ENCODE assay signal across 26 mouse cellular contexts in the genomic region with DNA sequence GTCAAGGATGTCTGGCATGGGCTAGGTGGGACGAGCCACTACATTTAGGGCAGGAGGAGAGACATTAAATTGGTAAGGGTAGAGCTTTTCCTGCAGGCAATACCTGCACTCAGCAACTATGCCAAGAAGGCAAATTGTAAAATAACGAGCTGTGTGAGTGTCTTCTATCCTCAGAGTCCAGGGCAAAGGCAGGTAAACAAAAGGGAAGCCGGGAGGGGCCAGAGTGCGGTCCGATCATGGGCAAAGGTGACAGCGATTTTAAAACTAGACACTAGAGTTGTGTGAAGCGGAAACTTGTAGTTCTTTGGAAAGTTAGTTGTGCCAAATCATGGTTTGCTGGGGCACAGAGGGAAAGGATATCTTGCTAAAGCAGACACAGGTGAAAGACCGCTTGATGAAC. TPM values are rescaled to one million over a fixed set of nuclear protein-coding genes. Genes with fewer than 3 reads are reported as not detected.
DNase-seq lines count a peak whose midpoint lies in the region; ATAC-seq and TF ChIP-seq lines count a peak whose summit lies in the region.
"Had no signal": no experiment of that assay in that cellular context is flagged by ENCODE, and none has a peak within 500 bp of the region (broad histone marks: within the 10 kb centered on the region; RNA-seq: fewer than 3 reads in every experiment).

No protein-coding gene starts in this region.

- H3K9me3 ChIP-seq in liver, embryonic 15.5 days (replicated peaks): no peaks in the 10 kb centered on the region
- peaks cover 3% of the 10 kb centered on the region; the same call in 1 of the 2 replicates for H3K9me3 ChIP-seq in liver, embryonic 11.5 days (ENCODE audit: control insufficient read depth, low read length)
- H3K9me3 ChIP-seq: forebrain, embryonic 13.5 days had no signal

- peak overlapping the region; percentile 7; the same call in 1 of the 2 replicates for H3K4me2 ChIP-seq in liver, embryonic 15.5 days
- no peak overlapping the region for H3K4me2 ChIP-seq in liver, embryonic 11.5 days
- H3K4me2 ChIP-seq: forebrain, embryonic 13.5 days; heart, embryonic 11.5 days; hindbrain, embryonic 12.5 days had no signal

- WGBS in kidney, adult 2 months: 58% methylated on average over 8 of the region's 8 CpGs
- WGBS in liver, embryonic 15.5 days (ENCODE audit: insufficient replicate concordance): 75% methylated on average over 8 of the region's 8 CpGs
- 85% methylated on average over 8 of the region's 8 CpGs for WGBS in liver, embryonic 11.5 days

- no peak for ATAC-seq in liver, embryonic 15.5 days (ENCODE audit: insufficient read depth)
- ATAC-seq in liver, embryonic 11.5 days (replicated peaks; ENCODE audit: low FRiP score): no peak
- ATAC-seq: forebrain, embryonic 13.5 days; forebrain, postnatal 0 days; Patski had no signal

- H3K4me3 ChIP-seq in kidney, adult 2 months (ENCODE audit: insufficient read depth, low read depth, low read length): no peak overlapping the region
- no peak overlapping the region for H3K4me3 ChIP-seq in liver, embryonic 15.5 days (replicated peaks)
- H3K4me3 ChIP-seq in liver, embryonic 11.5 days (ENCODE audit: low read depth, low read length): no peak overlapping the region
- H3K4me3 ChIP-seq: forebrain, embryonic 10.5 days; forebrain, embryonic 13.5 days; gastrocnemius, adult 2 months; hindbrain, embryonic 12.5 days had no signal

- H3K27ac ChIP-seq in kidney, adult 2 months (ENCODE audit: insufficient read depth, low read depth, low read length): no peak overlapping the region
- peak overlapping the region; percentile 39 for H3K27ac ChIP-seq in liver, embryonic 15.5 days (replicated peaks)
- no peak overlapping the region for H3K27ac ChIP-seq in liver, embryonic 11.5 days (ENCODE audit: low read depth, low read length)
- H3K27ac ChIP-seq: forebrain, embryonic 10.5 days; forebrain, embryonic 13.5 days; gastrocnemius, adult 2 months; hindbrain, embryonic 12.5 days had no signal

- H3K4me1 ChIP-seq in kidney, adult 2 months (ENCODE audit: control insufficient read depth, insufficient read depth, low read length): no peaks in the 10 kb centered on the region; the same call in 1 of the 2 replicates
- peaks cover 19% of the 10 kb centered on the region for H3K4me1 ChIP-seq in liver, embryonic 15.5 days (replicated peaks)
- peaks cover 5% of the 10 kb centered on the region for H3K4me1 ChIP-seq in liver, embryonic 11.5 days (replicated peaks; ENCODE audit: control insufficient read depth, insufficient read depth, low read length)

- H3K27me3 ChIP-seq in kidney, adult 2 months (replicated peaks; ENCODE audit: control insufficient read depth, insufficient read depth, low read length): no peaks in the 10 kb centered on the region
- H3K27me3 ChIP-seq in liver, embryonic 15.5 days: no peaks in the 10 kb centered on the region
- no peaks in the 10 kb centered on the region for H3K27me3 ChIP-seq in liver, embryonic 11.5 days (replicated peaks; ENCODE audit: control insufficient read depth, insufficient read depth, low read length)
- H3K27me3 ChIP-seq: CH12.LX; forebrain, embryonic 13.5 days; hindbrain, embryonic 12.5 days; Patski had no signal

- no peak overlapping the region for H3K9ac ChIP-seq in liver, embryonic 15.5 days
- no peak overlapping the region for H3K9ac ChIP-seq in liver, embryonic 11.5 days (ENCODE audit: low read depth, low read length)
- H3K9ac ChIP-seq: forebrain, embryonic 13.5 days; forebrain, postnatal 0 days; hindbrain, embryonic 12.5 days had no signal

- peaks cover 2% of the 10 kb centered on the region; the same call in 1 of the 2 replicates for H3K36me3 ChIP-seq in kidney, adult 2 months (ENCODE audit: control insufficient read depth, insufficient read depth, low read length)
- peaks cover 75% of the 10 kb centered on the region for H3K36me3 ChIP-seq in liver, embryonic 15.5 days (replicated peaks)
- peaks cover 64% of the 10 kb centered on the region for H3K36me3 ChIP-seq in liver, embryonic 11.5 days (ENCODE audit: control insufficient read depth, insufficient read depth, low read length)

- TF ChIP-seq POLR2A in kidney, adult 2 months (IDR thresholded peaks at IDR 0.05; ENCODE audit: low read depth, low read length): no peak

- peak; percentile 70 for DNase-seq in kidney, adult 2 months
- no peak for DNase-seq in kidney, adult 8-10 months
- DNase-seq in kidney, postnatal 36 days: peak; percentile 32 to 49
- DNase-seq in kidney, adult 18-20 months: no peak
- no peak for DNase-seq in liver, embryonic 11.5 days (ENCODE audit: low spot score)
- DNase-seq in thymus, postnatal 0 days (ENCODE audit: low spot score): no peak
- DNase-seq: adrenal gland, postnatal 10 days; adrenal gland, postnatal 36 days; B cell, adult 2 months; cerebellum, adult 18-20 months; cerebellum, adult 9-10 months; cerebellum, postnatal 14 days; forebrain, postnatal 0 days; gastrocnemius, adult 2 months; gastrocnemius, postnatal 14 days had no signal

- no peak for TF ChIP-seq CTCF in kidney, adult 2 months (conservative IDR thresholded peaks at IDR 0.05; ENCODE audit: insufficient read depth, insufficient read length, low read depth, low read length)

RNA-seq across cellular contexts. Expression of a gene that starts 9.7 kb away (rescaled TPM):
- polyA plus RNA-seq in kidney, adult 2 months (2012; rRNA removed): 87.5 and 91.1 TPM in 2 replicates
- 45.1 and 49.0 TPM in 2 replicates for polyA plus RNA-seq in liver, embryonic 15.5 days (2015; fragmentation: Nextera tagmentation; extraction: Ambion mirVana)
- polyA plus RNA-seq in liver, embryonic 11.5 days (2014; fragmentation: Nextera tagmentation; extraction: Ambion mirVana): 133 and 135 TPM in 2 replicates
- polyA plus RNA-seq in thymus, postnatal 0 days (2015; fragmentation: Nextera tagmentation; extraction: Ambion mirVana): 90.9 and 96.6 TPM in 2 replicates

RNA-seq across cellular contexts. Expression of a gene that starts 18.2 kb away (rescaled TPM):
- 0.08 and 0.24 TPM in 2 replicates for polyA plus RNA-seq in kidney, adult 2 months (2012; rRNA removed)
- polyA plus RNA-seq in liver, embryonic 15.5 days (2015; fragmentation: Nextera tagmentation; extraction: Ambion mirVana): not detected in 2 replicates
- polyA plus RNA-seq in liver, embryonic 11.5 days (2014; fragmentation: Nextera tagmentation; extraction: Ambion mirVana): 0.16 TPM in 1 of 2 replicates, not detected in the other
- polyA plus RNA-seq in thymus, postnatal 0 days (2015; fragmentation: Nextera tagmentation; extraction: Ambion mirVana): 0.05 and 0.35 TPM in 2 replicates
- polyA plus RNA-seq: embryonic facial prominence, embryonic 11.5 days; forebrain, embryonic 13.5 days; forebrain, postnatal 0 days; frontal cortex, adult 2 months; heart, embryonic 14.5 days; heart, postnatal 0 days had no signal

RNA-seq across cellular contexts. Expression of a gene that starts 46.5 kb away (rescaled TPM):
- polyA plus RNA-seq in kidney, adult 2 months (2012; rRNA removed): 9.9 and 12.0 TPM in 2 replicates
- 28.8 and 32.7 TPM in 2 replicates for polyA plus RNA-seq in liver, embryonic 15.5 days (2015; fragmentation: Nextera tagmentation; extraction: Ambion mirVana)
- 39.0 and 44.1 TPM in 2 replicates for polyA plus RNA-seq in liver, embryonic 11.5 days (2014; fragmentation: Nextera tagmentation; extraction: Ambion mirVana)
- 13.7 and 14.8 TPM in 2 replicates for polyA plus RNA-seq in thymus, postnatal 0 days (2015; fragmentation: Nextera tagmentation; extraction: Ambion mirVana)

RNA-seq across cellular contexts. Expression of a gene that starts 50.4 kb away (rescaled TPM):
- polyA plus RNA-seq in kidney, adult 2 months (2012; rRNA removed): 195 and 211 TPM in 2 replicates
- 33.1 and 33.9 TPM in 2 replicates for polyA plus RNA-seq in liver, embryonic 15.5 days (2015; fragmentation: Nextera tagmentation; extraction: Ambion mirVana)
- 78.6 and 80.2 TPM in 2 replicates for polyA plus RNA-seq in liver, embryonic 11.5 days (2014; fragmentation: Nextera tagmentation; extraction: Ambion mirVana)
- polyA plus RNA-seq in thymus, postnatal 0 days (2015; fragmentation: Nextera tagmentation; extraction: Ambion mirVana): 81.9 and 82.9 TPM in 2 replicates

Comparison
In these comparisons a context has a peak if more than half of its experiments do, and no peak if none do; other contexts are left out.
1. DNase-seq: peak in kidney, adult 2 months (single experiment) and kidney, postnatal 36 days (2 of 2); none in kidney, adult 8-10 months (0 of 2), kidney, adult 18-20 months (single experiment), liver, embryonic 11.5 days (single experiment) and thymus, postnatal 0 days (single experiment).